Comparison of ENCODE assay signal across 8 mouse cellular contexts in genomic region chr2:102091516-102092350, GRCm38 (mm10).
DNase-seq lines count a peak whose midpoint lies in the region; ATAC-seq and TF ChIP-seq lines count a peak whose summit lies in the region.

No protein-coding gene starts in this region.

- H3K9ac ChIP-seq in liver, embryonic 13.5 days, result no peak overlapping the region
- H3K9ac ChIP-seq in neural tube, embryonic 14.5 days (replicated peaks; ENCODE audit: low read depth, low read length), result 0 out of 2 replicates have a peak overlapping the region, but pooled peaks have one; percentile 1

- peak; percentile 29; the same call in 1 of the 2 replicates for ATAC-seq in liver, embryonic 13.5 days (ENCODE audit: low read depth)
- peak; percentile 90 for ATAC-seq in neural tube, embryonic 14.5 days (ENCODE audit: low read depth)

- DNase-seq in adrenal gland, adult (ENCODE audit: inconsistent age in 2 of 2, low spot score in 1 of 2), result peak; percentile 61 to 88
- DNase-seq in embryo, embryonic 10.5 days (ENCODE audit: low spot score), result peak; percentile 86
- peak; percentile 79 for DNase-seq in heart, embryonic 10.5 days (ENCODE audit: low spot score)
- DNase-seq in kidney, postnatal 10 days, result peak; percentile 85
- DNase-seq in liver, embryonic 13.5 days, result peak; percentile 17
- peak; percentile 81 for DNase-seq in thymus, postnatal 0 days (ENCODE audit: low spot score)

- peaks cover 4% of the 10 kb centered on the region for H3K79me2 ChIP-seq in C2C12 (ENCODE audit: control insufficient read depth, insufficient read depth)

- H3K4me3 ChIP-seq in C2C12 (ENCODE audit: insufficient read depth, poor library complexity, severe bottlenecking), result no peak overlapping the region
- no peak overlapping the region for H3K4me3 ChIP-seq in heart, embryonic 10.5 days
- H3K4me3 ChIP-seq in liver, embryonic 13.5 days (replicated peaks), result no peak overlapping the region
- H3K4me3 ChIP-seq in neural tube, embryonic 14.5 days (ENCODE audit: low read depth, low read length), result no peak overlapping the region

- no peaks in the 10 kb centered on the region for H3K9me3 ChIP-seq in heart, embryonic 10.5 days
- H3K9me3 ChIP-seq in liver, embryonic 13.5 days (replicated peaks), result 0 out of 2 replicates have a peak, but pooled peaks cover 3% of the 10 kb centered on the region
- H3K9me3 ChIP-seq in neural tube, embryonic 14.5 days (ENCODE audit: control insufficient read depth, low read length), result no peaks in the 10 kb centered on the region

- no peak overlapping the region for H3ac ChIP-seq in C2C12 (ENCODE audit: control insufficient read depth, insufficient read length, low read depth)

- no peak overlapping the region for H3K4me2 ChIP-seq in liver, embryonic 13.5 days
- H3K4me2 ChIP-seq in neural tube, embryonic 14.5 days (ENCODE audit: low read depth, low read length), result peak overlapping the region; percentile 26; the same call in 1 of the 2 replicates

- H3K79me3 ChIP-seq in C2C12 (ENCODE audit: low read depth), result peaks cover 2% of the 10 kb centered on the region

- H3K27ac ChIP-seq in heart, embryonic 10.5 days, result no peak overlapping the region
- H3K27ac ChIP-seq in liver, embryonic 13.5 days, result no peak overlapping the region
- H3K27ac ChIP-seq in neural tube, embryonic 14.5 days (ENCODE audit: low read depth, low read length), result peak overlapping the region; percentile 53

- no peaks in the 10 kb centered on the region for H3K27me3 ChIP-seq in C2C12 (ENCODE audit: control insufficient read depth, insufficient read depth, insufficient read length)
- no peaks in the 10 kb centered on the region for H3K27me3 ChIP-seq in heart, embryonic 10.5 days (ENCODE audit: insufficient read depth, poor library complexity, severe bottlenecking)
- no peaks in the 10 kb centered on the region for H3K27me3 ChIP-seq in liver, embryonic 13.5 days
- H3K27me3 ChIP-seq in neural tube, embryonic 14.5 days (ENCODE audit: control insufficient read depth, insufficient read depth, low read length), result no peaks in the 10 kb centered on the region

- H3K36me3 ChIP-seq in C2C12 (ENCODE audit: control insufficient read depth, insufficient read depth), result peaks cover 10% of the 10 kb centered on the region
- H3K36me3 ChIP-seq in heart, embryonic 10.5 days, result peaks cover 9% of the 10 kb centered on the region; the same call in 1 of the 2 replicates
- no peaks in the 10 kb centered on the region for H3K36me3 ChIP-seq in liver, embryonic 13.5 days
- H3K36me3 ChIP-seq in neural tube, embryonic 14.5 days (ENCODE audit: control insufficient read depth, insufficient read depth, low read length), result no peaks in the 10 kb centered on the region

- peaks cover 6% of the 10 kb centered on the region; the same call in 1 of the 2 replicates for H3K4me1 ChIP-seq in heart, embryonic 10.5 days
- no peaks in the 10 kb centered on the region for H3K4me1 ChIP-seq in liver, embryonic 13.5 days (replicated peaks)
- H3K4me1 ChIP-seq in neural tube, embryonic 14.5 days (ENCODE audit: control insufficient read depth, insufficient read depth, low read length), result peaks cover 11% of the 10 kb centered on the region; the same call in 1 of the 2 replicates

- WGBS in heart, embryonic 10.5 days, result 66% methylated on average over 8 of the region's 8 CpGs
- WGBS in liver, embryonic 13.5 days (ENCODE audit: insufficient replicate concordance), result 62% methylated on average over 8 of the region's 8 CpGs
- WGBS in neural tube, embryonic 14.5 days, result 19% methylated on average over 8 of the region's 8 CpGs

- TF ChIP-seq CTCF in C2C12 (IDR thresholded peaks at IDR 0.05; ENCODE audit: control insufficient read depth, insufficient read depth, insufficient read length), result peak; percentile 30

TF ChIP-seq in C2C12, 6 proteins besides CTCF, POLR2A, EP300 and RAD21:
- no peak for TF ChIP-seq FOSL1 (IDR thresholded peaks at IDR 0.05; ENCODE audit: insufficient read depth, low read length, poor library complexity, severe bottlenecking)
- no peak for TF ChIP-seq USF1 (IDR thresholded peaks at IDR 0.05; ENCODE audit: low read depth)
- TF ChIP-seq MYOD1 (IDR thresholded peaks at IDR 0.05; ENCODE audit: control insufficient read depth, insufficient read length, low read depth), result no peak
- no peak for TF ChIP-seq CEBPB (IDR thresholded peaks at IDR 0.05; ENCODE audit: low read depth)
- TF ChIP-seq MYOG (IDR thresholded peaks at IDR 0.05; ENCODE audit: control insufficient read depth, extremely low read depth, insufficient read length), result no peak
TF ChIP-seq in C2C12: peak in this region for 0.

Comparison
In these comparisons a context has a peak if more than half of its experiments do, and no peak if none do; other contexts are left out.
1. DNase-seq: peak in every context shown above with its lines; median percentile 86 in embryo, embryonic 10.5 days; 85 in kidney, postnatal 10 days; 81 in thymus, postnatal 0 days; 79 in heart, embryonic 10.5 days; 74 in adrenal gland, adult; 17 in liver, embryonic 13.5 days.